Mouse (Mus musculus) ES-E14 (cell line): ENCODE data around the gene Pla2g2d.
"Not testable (repeated sequence)": the region's sequence is repeated elsewhere in the genome, so short reads cannot be mapped to it uniquely, and the experiment has no call there.

Experiments
- ZC3H11A ChIP-seq: IDR thresholded peaks from 2 replicates; pipeline ENCODE4 v1.6.1; 2012; ENCODE audit warnings: low read depth, mild to moderate bottlenecking, inconsistent platforms, low read length, borderline replicate concordance
- ZNF384 ChIP-seq: IDR thresholded peaks from 2 replicates; pipeline ENCODE4 v1.6.1; 2012; ENCODE audit warnings: low read depth, low read length, inconsistent platforms

DNA sequence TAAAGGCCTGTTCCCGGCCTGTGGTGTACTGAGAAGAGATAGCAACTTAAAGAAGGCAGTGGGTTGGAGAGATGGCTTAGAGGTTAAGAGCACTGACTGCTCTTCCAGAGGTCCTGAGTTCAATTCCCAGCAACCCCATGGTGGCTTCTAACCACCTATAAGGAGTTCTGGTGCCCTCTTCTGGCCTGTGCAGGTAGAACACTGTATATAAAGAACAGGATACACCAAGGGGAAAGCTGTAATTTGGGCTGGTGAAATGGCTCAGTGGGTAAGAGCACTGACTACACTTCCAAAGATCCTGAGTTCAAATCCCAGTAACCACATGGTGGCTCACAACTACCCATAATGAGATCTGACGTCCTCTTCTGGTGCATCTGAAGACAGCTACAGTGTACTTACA is 48.6 kb downstream of the Pla2g2d start:
- TF ChIP-seq ZC3H11A, ZNF384: not testable (repeated sequence)
